Mouse (Mus musculus) cerebellum, postnatal 4 days (tissue): Measurements from ENCODE around the gene Adamts1.

ENCODE experiments used
- DNase-seq, 2 experiments: peaks; one replicate each; pipeline ENCODE4 v3.0.0; 2022; ENCODE audit warnings: low spot score in 2 of 2, mixed read lengths in 1 of 2

Adamts1 gene

DNA sequence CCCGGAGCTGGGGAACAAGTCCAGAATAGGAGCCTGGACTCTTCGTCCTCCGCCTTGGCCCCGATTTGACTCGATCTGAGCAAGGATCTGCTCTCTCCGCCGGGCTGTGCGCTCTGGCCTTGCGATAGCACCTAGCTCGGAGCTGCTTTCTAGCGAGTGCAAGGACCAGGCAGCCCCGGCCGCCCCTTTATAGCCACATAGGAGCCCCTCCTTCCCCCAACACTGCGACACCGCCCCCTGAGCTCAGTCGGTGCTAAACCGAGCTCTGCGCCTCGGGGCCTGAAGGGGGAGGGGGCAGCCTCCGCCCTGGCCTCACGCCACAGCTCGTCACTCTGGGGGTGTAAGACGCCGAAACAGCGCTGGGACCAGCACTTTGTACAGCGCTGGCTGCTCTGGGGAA lies at the start of gene Adamts1:
Gene Adamts1 (minus strand): TSS at position 160 of the 400 bp plus-strand sequence.
- DNase-seq: peak; percentile 68 to 83

DNA sequence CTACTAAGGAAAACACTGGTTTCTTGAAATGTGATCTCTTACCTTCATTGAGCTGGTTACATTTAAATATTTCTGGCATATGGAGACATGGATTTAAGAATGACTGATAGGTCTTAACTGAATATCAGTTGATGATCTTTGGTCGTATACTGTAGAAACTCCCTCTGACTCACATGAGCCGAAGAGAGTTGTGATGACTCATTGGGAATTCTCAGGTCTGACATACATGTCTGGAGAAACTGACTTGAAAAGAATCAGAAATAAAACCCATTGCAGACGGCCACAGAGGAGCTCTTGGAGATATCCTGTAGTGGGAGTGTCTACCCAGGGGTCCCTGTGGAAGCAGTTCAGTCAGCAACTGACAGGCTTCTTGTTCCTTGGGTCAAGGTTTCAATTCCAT lies 24.2 kb upstream of the Adamts1 start:
- no peak for DNase-seq

DNA sequence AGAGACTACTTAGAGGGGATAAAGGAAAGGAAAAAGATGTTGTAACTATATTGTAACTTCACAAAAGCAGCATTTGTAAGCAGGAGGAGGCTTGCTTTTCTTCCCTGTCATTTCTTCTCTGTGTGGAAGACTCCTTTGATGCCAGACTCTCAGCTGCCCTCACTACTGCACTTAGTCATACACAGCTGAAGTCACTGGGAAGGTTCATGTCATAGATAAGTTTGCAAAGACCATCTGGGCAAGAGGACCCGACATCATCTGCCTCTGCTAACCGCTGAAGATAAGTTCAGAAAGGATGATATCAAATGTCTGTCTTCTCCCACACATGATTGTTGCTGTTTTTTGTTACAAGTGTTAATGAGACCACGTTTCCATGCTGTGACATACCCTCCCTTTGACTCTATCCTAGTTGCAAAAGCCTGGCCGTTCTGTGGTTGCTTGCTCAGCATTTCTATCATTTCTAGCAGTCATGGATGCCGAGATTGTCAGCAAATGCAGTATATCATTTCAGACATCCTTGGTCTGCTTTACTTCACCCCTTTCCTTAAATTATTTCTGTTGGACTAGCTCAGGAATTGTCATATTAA lies 19.5 kb upstream of the Adamts1 start:
- DNase-seq: no peak

DNA sequence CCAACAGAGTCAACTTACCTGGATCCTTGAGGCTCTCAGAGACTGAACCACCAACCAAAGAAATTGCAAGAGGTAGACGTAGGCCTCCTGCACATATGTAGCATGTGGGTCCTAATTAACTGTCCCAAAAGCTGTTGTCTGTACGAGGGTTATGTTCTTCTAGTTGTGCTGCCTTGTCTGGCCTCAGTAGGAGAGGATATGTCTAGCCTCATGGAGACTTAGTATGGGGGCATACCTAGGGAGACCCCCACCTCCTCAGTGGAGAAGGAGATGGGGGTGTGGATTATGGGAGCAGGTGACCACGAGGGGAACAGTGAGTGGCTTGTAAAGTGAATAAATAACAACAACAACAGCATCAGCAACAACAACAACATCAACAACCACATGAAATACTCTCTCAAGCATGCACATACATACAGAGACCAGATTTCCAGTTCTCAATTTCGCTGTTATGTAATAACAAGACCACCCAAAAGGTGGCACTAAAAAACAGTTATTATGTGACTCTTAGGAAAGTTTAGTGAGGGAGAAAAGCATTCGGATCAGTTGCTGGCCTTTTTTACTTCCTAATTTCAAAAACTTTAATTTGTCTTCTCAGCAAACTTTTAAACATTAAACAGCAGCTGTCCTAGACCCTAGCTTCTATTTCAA lies 17.0 kb upstream of the Adamts1 start:
- DNase-seq: no peak

- DNase-seq: no peak
Measured at GRCm38 (mm10) chr16:85814116-85814515, 11.2 kb upstream of the Adamts1 start.

DNA sequence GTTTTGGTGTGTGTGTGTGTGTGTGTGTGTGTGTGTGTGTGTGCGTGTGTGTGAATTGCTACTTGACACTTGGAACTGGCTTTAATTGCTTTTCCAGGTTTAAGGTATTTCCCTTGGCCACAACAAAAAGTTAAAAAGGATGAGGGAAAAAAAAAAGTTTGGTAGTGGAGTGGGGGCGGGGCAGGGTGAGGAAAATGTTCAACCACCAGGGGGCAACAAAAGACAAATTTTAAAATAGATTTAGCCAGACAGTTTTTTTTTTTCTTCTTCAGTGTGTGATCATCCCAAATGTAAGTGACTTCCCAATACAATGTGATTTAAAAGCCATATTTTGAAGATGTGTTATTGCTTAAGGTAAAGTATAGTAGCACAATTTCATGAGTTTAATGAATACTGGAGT lies 4.7 kb upstream of the Adamts1 start:
- peak; percentile 44 to 66 for DNase-seq

DNA sequence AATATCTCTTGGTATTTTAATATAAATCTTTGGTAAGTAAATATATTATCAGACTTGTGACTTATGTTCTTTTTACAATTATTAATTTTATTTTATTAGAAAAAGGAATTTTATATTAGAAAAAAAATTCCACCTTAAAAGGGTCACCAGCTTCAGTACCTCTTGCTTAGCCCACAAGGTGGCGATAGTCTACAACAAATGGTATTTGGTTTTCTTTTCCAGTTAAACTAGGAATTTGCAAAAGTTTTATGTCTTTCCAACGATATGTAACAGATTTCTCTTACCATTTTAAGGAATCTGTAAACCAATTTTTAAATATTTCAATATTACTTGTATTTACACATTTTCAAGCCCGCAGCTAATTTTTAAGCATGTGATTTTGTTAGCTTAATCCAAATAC lies 4.2 kb upstream of the Adamts1 start:
- peak in 1 of 2 experiments; percentile 58 for DNase-seq

DNA sequence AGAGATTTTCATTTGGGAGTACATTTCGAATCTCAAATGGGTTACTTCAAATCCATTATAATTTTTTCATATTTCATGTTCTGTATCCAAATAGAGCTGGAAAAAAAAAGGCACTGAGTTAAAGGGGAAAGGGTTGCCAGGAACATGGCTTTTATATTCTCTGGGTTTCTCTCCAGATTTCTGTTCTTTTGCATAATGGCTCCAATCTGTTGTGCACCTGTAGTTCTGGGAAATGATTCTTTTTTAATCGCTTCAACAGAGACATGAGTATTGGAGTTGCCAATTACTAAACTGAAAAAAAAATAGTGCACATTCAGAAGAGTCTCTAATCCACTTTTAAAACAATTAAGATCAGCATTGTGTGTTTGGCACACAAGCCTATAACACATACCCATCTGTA lies 2.7 kb upstream of the Adamts1 start:
- DNase-seq: no peak

DNA sequence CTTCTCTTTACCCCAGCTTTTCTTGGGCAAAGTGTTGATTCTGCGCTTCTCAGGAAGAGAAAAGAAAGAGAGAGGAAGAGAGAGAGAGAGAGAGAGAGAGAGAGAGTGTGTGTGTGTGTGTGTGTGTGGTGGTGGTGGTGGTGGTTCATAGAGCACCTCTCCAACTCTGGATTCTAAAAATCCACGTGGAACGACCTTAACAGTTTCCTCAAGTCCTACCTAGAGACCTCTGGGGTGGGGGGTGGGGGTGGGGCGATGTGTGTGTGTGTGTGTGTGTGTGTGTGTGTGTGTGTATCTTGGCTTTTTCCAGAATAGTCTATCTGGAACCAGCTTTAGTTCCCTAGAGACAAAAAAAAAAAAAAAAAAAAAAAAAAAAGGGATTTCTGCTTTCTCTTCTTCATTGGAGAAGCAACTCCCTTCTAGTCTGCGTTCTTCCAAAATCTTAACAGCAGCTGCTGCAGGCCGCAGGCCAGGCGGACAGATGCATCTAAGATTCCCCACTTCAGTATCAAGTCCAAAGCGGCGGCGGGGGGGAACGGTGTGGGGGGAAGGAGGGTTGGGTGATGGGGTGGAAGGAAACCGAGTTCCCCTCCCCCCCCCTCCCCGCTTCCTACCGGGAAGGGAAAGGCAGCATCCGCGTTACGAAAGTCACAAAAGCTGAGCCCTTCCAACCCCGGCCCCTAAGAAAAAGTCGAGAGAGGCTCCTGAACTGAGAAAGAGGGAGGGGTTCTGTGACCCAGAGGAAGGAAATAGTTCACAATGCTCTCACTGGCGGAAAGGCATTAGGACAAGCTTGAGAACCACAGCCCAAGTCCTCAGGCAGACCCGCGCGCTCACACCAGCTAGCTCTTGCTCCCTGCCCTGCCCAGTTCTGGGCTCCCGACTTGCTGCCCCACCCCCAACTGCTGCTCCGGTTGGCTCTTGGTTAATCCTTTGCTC lies 969 bp upstream of the Adamts1 start:
- DNase-seq: peak in 1 of 2 experiments; percentile 57

DNA sequence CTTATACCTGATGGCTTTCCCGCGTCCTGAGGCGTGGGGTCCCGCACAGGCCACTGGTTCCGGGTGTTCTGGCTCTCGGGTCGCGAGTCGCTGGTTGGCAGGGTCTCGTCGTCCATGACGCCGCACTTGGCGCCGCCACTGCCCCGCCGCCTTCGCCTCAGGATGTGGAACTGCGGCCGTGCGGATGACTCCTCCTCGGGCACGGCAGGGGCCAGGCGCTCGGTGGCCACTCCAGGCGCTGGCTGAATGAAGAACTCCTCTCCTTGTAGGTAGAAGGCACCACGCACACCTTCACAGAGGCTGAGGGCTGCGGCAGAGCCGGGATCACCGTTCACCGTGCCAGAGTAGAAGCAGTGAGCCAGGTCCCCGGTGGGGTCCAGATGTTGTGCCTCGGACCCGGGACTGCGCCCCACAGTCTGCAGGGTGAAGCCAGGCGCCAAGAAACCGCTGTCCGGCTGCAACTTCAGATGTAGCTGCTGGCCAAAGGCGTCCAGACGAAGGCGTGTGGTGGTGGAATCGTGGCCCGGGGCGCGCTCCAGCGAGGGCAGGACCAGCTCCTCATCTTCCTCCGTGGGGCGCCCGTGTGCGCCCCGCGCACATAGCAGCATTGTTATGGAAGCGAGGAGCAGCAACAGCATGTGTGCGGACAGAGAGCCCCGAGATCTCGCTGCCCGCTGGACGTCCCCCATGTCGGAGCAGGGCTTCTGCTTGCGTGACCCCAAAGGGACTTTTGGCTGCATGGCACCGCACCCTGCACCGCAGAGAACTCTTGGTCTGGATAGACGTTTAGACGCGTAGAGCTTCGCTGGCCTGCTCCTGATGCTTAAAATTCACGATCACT lies 722 bp downstream of the Adamts1 start:
- DNase-seq: peak in 1 of 2 experiments; percentile 55

GRCm38 (mm10) chr16:85801252-85801651 lies 1.7 kb downstream of the Adamts1 start:
- peak; percentile 44 to 72 for DNase-seq

- DNase-seq: peak; percentile 41 to 73
Measured at GRCm38 (mm10) chr16:85800691-85801090, 2.2 kb downstream of the Adamts1 start.

DNA sequence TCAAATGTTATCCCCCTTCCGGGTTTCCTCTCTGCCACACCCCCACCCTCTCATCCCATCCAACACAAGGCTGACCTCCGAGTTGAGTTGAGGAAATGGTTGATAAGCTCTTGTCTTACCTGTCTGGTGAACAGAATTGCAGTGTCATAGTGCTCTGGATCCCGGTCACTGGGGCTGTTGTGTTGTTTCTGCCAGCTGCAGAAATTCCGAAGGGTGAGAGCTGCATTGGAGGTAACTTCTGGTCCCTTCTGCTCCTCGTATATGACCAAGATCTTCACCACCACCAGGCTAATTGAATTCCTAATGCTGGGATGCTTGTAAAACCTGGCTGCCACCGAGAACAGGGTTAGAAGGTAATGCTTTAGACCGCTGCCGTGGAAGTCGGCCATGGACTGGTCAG lies 2.9 kb downstream of the Adamts1 start:
- no peak for DNase-seq

DNA sequence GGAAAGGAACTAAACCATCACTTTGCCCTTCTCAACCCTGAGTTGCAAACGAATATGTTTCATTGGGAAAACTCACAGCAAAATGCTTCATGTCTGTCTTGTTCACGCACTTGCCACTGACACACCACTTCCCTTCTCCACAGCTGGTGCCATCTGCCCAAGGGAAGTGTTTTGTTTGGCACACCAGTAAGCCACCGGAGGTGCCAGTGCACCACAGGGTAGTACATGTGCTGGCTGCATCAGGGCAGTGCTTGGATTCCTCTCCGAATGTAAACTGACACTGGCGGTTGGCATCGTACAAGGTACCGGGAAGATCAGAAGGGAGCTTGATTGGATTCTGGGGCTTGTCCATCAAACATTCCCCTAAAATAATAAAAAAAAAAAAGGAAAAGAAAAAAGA lies 4.6 kb downstream of the Adamts1 start:
- DNase-seq: no peak

DNA sequence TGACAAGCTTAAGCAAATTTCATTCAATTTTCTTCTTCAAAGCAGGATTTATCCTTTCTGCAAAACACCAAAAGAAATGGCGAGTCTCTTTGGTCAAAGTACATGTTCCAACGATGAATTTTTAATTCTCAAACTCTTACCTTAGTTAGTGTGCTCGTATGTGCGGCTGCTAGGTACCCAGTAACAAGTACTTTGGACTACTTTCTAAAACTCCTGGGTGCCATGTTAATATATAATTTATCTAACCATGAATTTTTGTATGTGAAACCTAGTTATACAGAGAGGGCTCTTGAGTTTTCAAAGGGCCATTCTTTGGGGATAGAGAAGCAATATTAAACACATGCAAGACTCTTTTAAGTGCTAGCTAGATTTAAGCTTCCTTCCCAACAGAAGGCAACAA lies 5.8 kb downstream of the Adamts1 start:
- no peak for DNase-seq

DNA sequence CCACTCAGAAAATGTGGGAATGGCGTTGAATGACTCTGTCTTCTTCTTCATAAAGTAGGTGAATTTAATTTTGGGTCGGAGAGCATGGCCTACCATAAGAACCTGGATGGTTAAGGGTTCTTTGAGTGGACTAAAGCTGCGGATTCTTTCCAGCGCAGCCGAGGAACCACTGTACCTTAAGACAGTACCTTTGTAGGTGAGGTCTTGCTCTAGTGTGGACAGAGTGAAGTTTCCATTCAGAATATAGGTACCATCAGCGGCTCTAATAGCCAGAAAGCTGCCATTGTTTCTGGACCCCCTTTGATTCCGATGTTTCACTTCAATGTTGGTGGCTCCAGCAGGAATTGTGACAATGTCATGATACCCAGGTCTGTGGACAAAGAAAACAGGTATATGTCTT lies 7.2 kb downstream of the Adamts1 start:
- no peak for DNase-seq

- no peak for DNase-seq
Measured at GRCm38 (mm10) chr16:85793166-85793830, 9.6 kb downstream of the Adamts1 start.

DNA sequence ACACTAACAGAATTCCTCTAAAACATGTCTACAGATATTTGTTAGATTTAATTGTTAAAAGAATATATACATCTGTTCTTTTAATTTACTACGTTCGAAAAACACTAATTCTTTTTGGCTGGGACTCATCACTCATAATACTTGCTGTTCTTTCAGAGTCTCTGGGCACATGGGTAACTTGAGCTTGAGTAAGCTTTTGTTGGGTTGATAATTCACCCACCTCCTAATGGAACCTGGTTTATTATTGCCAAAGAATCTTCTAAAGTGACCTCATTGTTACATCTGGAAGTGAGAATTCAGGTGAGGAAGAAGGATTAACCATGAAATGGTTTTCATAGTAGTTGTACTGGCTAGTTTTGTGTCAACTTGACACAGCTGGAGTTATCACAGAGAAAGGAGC lies 21.8 kb downstream of the Adamts1 start:
- no peak for DNase-seq

DNA sequence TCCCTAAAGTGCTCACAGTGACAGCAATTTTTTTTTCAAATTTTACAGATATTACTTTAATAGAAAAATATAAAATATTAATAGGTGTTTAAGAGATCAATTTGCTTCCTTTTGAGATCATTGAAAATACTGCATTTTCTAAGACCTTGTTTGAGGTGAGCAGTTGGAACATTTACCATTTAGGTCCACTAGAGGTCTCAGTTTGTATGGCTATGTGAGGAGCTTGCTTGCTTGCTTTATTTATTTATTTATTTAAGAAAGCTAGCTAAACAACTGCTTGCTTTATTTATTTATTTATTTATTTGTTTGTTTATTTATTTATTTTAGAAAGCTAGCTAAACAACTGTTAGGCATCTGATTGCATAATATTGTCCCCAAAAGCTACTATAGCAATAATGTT lies 23.1 kb downstream of the Adamts1 start:
- DNase-seq: no peak

DNA sequence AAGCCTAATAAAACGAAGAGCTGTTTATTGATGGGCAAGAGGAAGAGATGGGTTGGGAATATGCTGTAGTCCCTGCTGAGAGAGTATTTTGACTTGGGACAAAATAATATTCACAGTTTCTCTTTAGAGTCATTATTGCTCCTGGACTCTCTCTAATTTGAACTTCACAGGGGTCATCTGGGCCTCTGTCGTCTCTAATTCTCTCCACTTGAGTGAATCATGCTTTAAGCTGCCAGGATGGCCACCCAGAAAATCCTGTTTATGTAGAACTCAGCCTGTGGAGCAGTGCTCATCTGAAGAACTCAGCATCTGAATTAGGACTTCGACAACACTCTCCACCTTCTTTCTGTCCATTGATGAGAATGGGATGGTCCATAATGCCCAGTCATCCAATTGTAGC lies 30.6 kb downstream of the Adamts1 start:
- peak in 1 of 2 experiments; percentile 36 for DNase-seq

- DNase-seq: no peak
Measured at GRCm38 (mm10) chr16:85767341-85767740, 35.6 kb downstream of the Adamts1 start.
